Mouse (Mus musculus) megakaryocyte, adult 5-6 weeks (primary cell): ENCODE measurements around the gene Rpl12. TPM values are rescaled to one million over a fixed set of nuclear protein-coding genes. Genes with fewer than 3 reads are reported as not detected.
A peak's percentile ranks its signal among the peaks of the same experiment; 100 is the strongest.

Experiments
- ATAC-seq: 2 replicates; pipeline ENCODE4 v1.8.0; 2016; ENCODE audit warnings: mild to moderate bottlenecking, inconsistent platforms; ENCODE audit not compliant: poor library complexity, severe bottlenecking
- total RNA-seq, 2 experiments: library from RNA; stranded (forward) in 1 of 2; stranded (reverse) in 1 of 2; fragments of 153-499, 151-499 nt in 1 of 2; fragments of 221-1000, 200-1000 nt in 1 of 2; gene quantifications; 2 replicates each; pipeline versions ENCODE4 v1.2.3 to v1.2.4; 2015 to 2017

Rpl12 gene
- total RNA-seq (2015) = 1,104 and 1,138 TPM in 2 replicates
- total RNA-seq (2017) = 1,103 and 1,144 TPM in 2 replicates

- peak; percentile 90 for ATAC-seq
Measured at GRCm38 (mm10) chr2:32961192-32961995, at the start of gene Rpl12, which contains the start of gene Lrsam1. Rpl12 (plus strand) TSS chr2:32961559. Lrsam1 (minus strand) TSS chr2:32961614.

GRCm38 (mm10) chr2:32911639-32912182 lies 49.6 kb upstream of the Rpl12 start:
- no peak for ATAC-seq

GRCm38 (mm10) chr2:32912210-32912804 lies 49.1 kb upstream of the Rpl12 start:
- ATAC-seq = peak; percentile 91

GRCm38 (mm10) chr2:32914362-32914761 lies 47.0 kb upstream of the Rpl12 start:
- no peak for ATAC-seq

GRCm38 (mm10) chr2:32914896-32915295 lies 46.5 kb upstream of the Rpl12 start:
- ATAC-seq = no peak

- peak; percentile 97 for ATAC-seq
Measured at GRCm38 (mm10) chr2:32917526-32917925, 43.8 kb upstream of the Rpl12 start.

GRCm38 (mm10) chr2:32918391-32918790 lies 43.0 kb upstream of the Rpl12 start:
- no peak for ATAC-seq

DNA sequence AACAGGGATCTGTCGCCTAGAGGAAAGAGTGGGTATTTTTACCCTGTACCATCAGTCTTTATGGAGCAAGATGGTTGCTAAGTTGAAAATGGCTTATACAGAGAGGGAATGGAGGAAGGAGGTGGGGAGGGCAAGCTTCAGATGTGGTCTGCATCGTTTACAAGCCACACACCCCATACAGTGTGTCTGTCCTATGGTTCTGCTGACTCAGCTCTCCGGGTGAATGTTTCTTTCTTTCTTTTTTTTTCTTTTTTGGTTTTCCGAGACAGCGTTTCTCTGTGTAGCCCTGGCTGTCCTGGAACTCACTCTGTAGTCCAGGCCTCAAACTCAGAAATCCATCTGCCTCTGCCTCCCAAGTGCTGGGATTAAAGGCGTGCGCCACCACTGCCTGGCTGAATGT lies 40.1 kb upstream of the Rpl12 start:
- ATAC-seq = no peak

- no peak for ATAC-seq
Measured at GRCm38 (mm10) chr2:32921801-32922380, 39.5 kb upstream of the Rpl12 start.

- no peak for ATAC-seq
Measured at GRCm38 (mm10) chr2:32922564-32922963, 38.8 kb upstream of the Rpl12 start.

GRCm38 (mm10) chr2:32923551-32924250 lies 37.7 kb upstream of the Rpl12 start:
- ATAC-seq = no peak

DNA sequence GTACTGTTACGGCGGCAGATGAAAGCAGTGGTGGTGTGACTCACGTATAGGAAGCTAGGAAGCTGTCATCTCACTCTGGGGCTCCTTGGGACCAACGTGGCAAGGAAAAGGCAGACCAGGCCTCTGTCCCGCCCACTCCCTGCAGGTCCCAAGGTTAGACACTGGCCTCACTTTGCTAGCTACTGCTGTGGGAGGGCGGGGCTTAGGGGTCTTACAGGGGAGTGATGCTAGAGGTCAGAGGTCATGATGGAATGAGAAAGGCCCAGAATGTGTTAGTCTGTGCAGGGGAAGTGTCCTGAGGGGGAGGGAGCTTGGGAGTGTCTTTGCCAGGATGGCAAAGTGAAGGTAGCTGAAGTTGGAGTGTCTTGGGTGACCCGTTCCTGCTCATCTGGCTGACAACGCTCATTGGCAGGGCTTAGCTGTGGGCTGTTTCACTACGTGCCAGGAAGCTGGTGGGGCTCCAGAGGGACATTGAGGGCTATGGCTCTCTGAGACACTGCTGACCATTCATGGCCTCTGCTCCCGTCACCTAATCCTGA lies 37.0 kb upstream of the Rpl12 start:
- no peak for ATAC-seq

- no peak for ATAC-seq
Measured at GRCm38 (mm10) chr2:32926330-32927075, 34.9 kb upstream of the Rpl12 start.

- no peak for ATAC-seq
Measured at GRCm38 (mm10) chr2:32927624-32928234, 33.6 kb upstream of the Rpl12 start.

DNA sequence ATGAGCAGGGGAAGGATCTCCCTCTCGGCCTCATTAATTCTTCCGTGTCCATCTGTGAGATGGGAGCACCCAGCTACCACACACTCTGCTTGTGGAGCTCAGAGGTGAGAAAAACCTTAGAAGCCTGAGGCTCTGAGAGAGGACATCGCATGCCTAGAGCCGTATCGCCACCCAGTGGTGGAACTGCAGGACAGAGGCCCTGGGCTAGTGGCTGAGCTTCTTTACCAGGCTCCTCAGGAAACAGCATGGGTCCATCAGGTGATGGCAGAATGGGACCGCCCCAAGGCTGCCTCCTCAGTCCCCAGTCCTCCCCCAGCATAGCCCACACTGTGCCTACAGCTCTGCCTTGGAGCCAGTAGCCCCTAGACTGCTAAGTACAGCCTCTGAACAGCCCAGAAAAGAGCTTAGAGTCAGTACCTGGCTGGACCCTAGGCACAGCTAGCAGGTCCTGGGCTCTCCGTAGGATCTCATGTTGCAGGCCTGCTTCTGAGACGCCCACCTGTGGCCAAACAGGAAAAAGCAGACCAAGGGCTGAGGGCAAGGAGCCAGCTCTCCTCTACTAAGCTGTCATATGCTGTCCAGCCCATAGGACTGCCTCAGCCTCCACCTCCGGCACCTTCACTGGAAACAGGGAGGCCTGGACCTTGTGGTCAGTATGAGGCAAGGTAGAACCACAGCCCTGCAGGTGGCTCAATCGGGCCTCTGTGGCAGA lies 33.0 kb upstream of the Rpl12 start:
- peak; percentile 56; the same call in 1 of the 2 replicates for ATAC-seq

DNA sequence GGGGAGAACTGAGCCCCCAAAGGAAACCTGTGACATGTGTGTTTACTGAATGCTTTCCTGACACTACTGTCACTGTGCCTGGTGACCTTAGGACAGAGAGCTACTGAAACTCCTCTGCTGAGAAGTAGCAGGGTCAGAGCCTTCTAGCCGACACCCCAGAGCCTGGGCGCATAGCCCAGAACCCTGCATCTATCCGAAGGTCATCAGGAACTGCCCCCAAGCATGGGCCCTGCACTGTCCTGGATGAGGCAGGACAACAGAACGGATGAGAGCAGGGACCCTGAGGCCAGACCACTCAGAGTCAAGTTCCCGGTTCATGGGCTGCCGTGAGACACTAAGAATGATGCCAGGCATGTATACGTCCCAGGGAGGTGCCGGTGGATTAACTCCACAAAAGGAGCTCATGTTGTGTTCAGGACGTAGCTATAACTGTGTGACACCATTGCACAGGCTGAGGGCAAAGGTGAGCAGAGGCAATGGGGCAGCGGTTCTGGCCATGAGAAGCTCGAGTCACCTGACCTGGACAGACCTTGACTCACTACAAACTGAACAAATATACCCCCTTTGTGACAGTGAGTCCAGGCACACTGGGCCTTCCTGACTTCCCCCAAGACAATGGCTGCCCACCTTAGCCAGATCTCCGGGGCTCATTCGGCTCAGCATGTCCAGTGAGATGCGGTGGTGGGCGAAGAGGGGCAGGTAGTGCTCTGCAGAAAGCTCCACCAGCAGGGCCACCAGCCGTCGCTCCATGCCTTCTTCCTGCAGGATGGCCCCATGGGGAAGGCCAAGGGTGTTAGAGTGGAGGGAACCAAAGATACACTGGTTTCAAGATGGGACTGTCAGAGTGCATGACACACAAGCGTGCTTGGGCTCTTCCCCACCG lies 32.2 kb upstream of the Rpl12 start:
- ATAC-seq = no peak

GRCm38 (mm10) chr2:32931730-32932129 lies 29.6 kb upstream of the Rpl12 start:
- ATAC-seq = peak; percentile 43; the same call in 1 of the 2 replicates

DNA sequence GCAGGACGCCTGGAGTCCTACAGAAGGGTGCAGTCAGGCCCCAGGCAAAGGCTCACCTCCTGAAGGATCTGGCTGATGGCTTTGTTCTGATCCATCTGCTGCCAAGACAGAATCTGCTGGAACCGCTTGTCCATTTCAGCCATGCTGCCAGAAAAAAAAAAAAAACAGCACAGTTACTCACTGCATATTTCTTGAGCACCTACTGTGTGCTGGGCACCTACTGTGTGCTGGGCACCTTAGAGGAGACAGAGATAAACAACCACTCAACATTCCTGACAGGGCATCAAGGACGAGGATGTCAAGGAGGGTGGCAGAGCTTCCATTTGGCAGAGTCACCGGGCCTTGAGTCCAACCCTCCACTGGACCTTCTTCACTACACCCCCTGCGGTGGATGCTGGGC lies 22.6 kb upstream of the Rpl12 start:
- no peak for ATAC-seq
